Mouse (Mus musculus) E14TG2a.4 (cell line): Measurements from ENCODE around the gene Slc31a2.

Experiments used
- H3K27me3 ChIP-seq: 2 replicates; pipeline ENCODE4 v1.6.1; 2014; ENCODE audit warnings: low read length, control low read depth; ENCODE audit not compliant: insufficient read depth
- H3K36me3 ChIP-seq: 2 replicates; pipeline ENCODE4 v1.6.1; 2014; ENCODE audit warnings: low read length, control low read depth; ENCODE audit not compliant: insufficient read depth
- H3K4me1 ChIP-seq: replicated peaks from 2 replicates; pipeline ENCODE4 v1.6.1; 2014; ENCODE audit warnings: low read depth, low read length, control low read depth
- H3K4me3 ChIP-seq: replicated peaks from 2 replicates; pipeline ENCODE4 v1.5.1; 2014; ENCODE audit warnings: mild to moderate bottlenecking, low read length
- H3K9me3 ChIP-seq: 2 replicates; pipeline ENCODE4 v1.6.1; 2014; ENCODE audit warnings: low read length, control low read depth
- CTCF ChIP-seq: conservative IDR thresholded peaks from 2 replicates; pipeline ENCODE4 v1.5.1; 2014; ENCODE audit warnings: low read length
- NANOG ChIP-seq: IDR thresholded peaks from 2 replicates; pipeline ENCODE4 v1.6.1; 2014; ENCODE audit warnings: borderline replicate concordance, low read length, mixed read lengths
- POU5F1 ChIP-seq: IDR thresholded peaks from 2 replicates; pipeline ENCODE4 v1.6.1; 2014; ENCODE audit warnings: low read length, borderline replicate concordance

Gene Slc31a2

DNA sequence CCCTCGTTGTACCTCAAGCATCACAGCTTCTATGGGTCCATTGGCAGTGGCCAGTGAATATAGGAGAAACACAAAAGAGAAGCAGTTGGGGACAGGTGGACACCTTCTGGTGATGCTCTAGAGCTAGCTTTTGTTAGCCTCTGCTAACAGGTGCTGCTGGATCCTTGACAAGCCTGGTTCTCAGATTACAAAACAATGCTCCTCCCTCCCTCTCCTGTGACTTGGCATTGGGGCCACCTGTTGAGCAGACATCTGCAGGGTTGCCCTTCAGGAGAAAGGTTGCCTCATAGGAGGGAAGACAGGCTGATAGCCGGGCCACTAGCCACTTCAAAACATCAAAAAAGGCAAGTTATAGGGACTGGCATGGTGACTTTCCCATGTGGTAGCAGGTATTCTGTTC lies at the start of gene Slc31a2:
Gene Slc31a2, plus strand, starts transcription at position 287 of the 400 bp plus-strand sequence.
- Histone ChIP-seq H3K9me3 (no peaks in the 10 kb centered on the region), H3K36me3 (no peaks in the 10 kb centered on the region), H3K27me3 (no peaks in the 10 kb centered on the region), H3K4me1 (peaks cover 27% of the 10 kb centered on the region), H3K4me3 (no peak within 1 kb of the TSS)
- no peak for TF ChIP-seq NANOG
- TF ChIP-seq POU5F1, result no peak
- TF ChIP-seq CTCF, result no peak

DNA sequence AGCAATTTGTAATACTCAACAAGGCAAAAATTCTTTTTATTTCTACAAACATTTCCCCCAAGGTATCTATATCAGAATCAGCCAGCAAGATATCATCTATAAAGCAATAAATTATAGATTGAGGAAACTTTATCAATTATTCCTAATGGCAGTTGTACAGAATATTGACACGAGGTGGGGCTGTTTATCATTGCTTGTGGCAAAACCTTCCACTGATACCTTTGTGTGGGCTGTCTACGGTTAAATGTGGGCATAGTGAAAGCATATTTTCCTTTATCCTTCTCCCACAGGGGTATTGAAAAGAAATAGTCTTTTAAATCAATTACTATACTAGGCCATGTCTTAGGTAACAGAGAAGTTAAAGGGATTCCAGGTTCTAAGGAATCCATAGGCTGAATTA lies 48.9 kb upstream of the Slc31a2 start:
- no peak overlapping the region for H3K4me3 ChIP-seq
- TF ChIP-seq POU5F1, result no peak
- TF ChIP-seq NANOG, result no peak
- TF ChIP-seq CTCF, result no peak
- H3K27me3 ChIP-seq, result no peaks in the 10 kb centered on the region
- H3K36me3 ChIP-seq, result no peaks in the 10 kb centered on the region
- H3K9me3 ChIP-seq, result peaks cover 32% of the 10 kb centered on the region
- peaks cover 19% of the 10 kb centered on the region for H3K4me1 ChIP-seq

DNA sequence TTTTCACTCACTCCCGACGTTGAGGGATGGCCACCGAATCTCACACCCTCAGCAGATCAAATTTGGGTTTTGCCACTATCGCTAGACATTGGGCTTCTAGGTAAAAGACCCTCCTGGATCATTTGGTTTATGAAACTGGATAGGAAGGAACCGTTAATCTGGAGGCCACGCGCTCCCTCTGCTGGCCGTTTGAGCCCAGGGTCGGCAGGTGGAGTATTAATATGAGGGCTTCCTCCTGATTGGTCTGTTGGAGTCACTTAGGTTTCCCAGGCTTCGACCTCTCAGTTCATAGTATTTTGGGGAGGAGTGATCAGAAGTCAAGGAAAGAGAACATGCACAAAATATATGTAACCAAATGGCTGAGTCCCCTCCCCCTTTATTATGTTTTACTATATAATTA lies 34.0 kb upstream of the Slc31a2 start:
- Histone ChIP-seq H3K36me3 (no peaks in the 10 kb centered on the region), H3K27me3 (no peaks in the 10 kb centered on the region), H3K4me1 (no peaks in the 10 kb centered on the region), H3K9me3 (no peaks in the 10 kb centered on the region), H3K4me3 (no peak overlapping the region)
- no peak for TF ChIP-seq NANOG
- peak; percentile 52 for TF ChIP-seq CTCF

DNA sequence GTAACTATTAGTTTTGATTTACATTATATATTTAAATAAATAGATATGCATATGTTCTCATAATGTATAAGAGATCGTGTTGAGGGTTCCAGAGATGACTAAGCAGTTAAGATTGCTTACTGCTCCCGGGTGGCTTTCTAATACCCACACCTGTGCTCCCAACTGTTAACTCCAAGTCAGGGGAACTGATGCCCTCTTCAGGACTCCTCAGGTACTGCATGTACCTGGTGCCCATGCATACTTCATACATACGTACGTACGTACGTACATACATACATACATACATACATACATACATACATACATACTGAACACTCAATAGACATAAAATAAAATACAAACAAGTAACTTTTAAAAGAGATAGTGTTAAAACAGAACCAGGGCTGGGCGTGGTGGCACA lies 32.9 kb upstream of the Slc31a2 start:
- TF ChIP-seq POU5F1, result no peak
- TF ChIP-seq CTCF, result peak; percentile 81
- TF ChIP-seq NANOG, result no peak

DNA sequence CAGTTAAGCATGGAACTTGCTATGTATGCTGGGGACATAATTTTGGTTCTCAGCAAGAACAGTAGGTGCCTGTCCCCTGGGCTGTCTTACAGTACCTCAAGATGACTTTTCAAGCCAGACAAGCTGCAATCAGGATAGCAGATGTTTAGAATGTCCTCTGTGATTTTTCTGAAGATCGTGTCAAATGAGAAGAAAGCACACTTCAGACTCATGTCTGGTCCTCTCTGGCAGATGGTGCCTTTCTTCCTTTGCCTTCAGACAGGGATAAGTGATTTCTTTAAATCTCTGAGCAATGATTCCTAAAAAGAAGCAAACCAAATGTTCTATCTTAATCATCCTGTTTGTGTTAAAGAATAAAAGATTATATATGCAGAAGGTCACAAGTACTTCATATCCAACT lies 32.2 kb upstream of the Slc31a2 start:
- Histone ChIP-seq H3K9me3 (no peaks in the 10 kb centered on the region), H3K36me3 (no peaks in the 10 kb centered on the region), H3K4me1 (no peaks in the 10 kb centered on the region), H3K4me3 (no peak overlapping the region), H3K27me3 (no peaks in the 10 kb centered on the region)
- no peak for TF ChIP-seq NANOG
- TF ChIP-seq CTCF, result no peak
- no peak for TF ChIP-seq POU5F1

More for the DNA sequence above, 32.9 kb upstream of the Slc31a2 start:
- Histone ChIP-seq H3K27me3 (no peaks in the 10 kb centered on the region), H3K9me3 (no peaks in the 10 kb centered on the region), H3K4me1 (no peaks in the 10 kb centered on the region), H3K36me3 (no peaks in the 10 kb centered on the region), H3K4me3 (no peak overlapping the region)

DNA sequence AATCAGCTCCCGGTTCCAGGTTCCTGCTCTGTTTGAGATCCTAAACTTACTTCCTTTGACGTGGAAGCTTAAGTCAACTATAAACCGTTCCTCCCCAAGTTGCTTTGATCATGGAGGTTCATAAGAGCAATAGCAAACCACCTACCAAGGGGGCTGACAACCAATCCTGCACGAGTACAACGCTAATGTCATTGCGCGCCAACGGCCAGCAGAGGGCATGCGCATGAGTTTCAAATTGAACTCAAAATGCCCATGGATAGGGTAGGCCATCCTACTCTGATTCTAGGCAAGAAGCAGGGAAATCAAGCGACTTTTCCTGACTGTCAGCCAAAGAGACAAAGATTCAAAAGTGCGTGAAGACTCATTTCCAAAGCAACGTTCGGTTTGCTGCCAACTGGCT lies 31.6 kb upstream of the Slc31a2 start, which contains the start of gene Zfp37:
Gene Zfp37, minus strand, starts transcription at position 279 of the 400 bp plus-strand sequence.
- TF ChIP-seq NANOG (no peak), CTCF (peak; percentile 41)
- Histone ChIP-seq H3K9me3 (no peaks in the 10 kb centered on the region), H3K36me3 (no peaks in the 10 kb centered on the region), H3K4me1 (no peaks in the 10 kb centered on the region), H3K4me3 (no peak within 1 kb of the TSS), H3K27me3 (no peaks in the 10 kb centered on the region)

DNA sequence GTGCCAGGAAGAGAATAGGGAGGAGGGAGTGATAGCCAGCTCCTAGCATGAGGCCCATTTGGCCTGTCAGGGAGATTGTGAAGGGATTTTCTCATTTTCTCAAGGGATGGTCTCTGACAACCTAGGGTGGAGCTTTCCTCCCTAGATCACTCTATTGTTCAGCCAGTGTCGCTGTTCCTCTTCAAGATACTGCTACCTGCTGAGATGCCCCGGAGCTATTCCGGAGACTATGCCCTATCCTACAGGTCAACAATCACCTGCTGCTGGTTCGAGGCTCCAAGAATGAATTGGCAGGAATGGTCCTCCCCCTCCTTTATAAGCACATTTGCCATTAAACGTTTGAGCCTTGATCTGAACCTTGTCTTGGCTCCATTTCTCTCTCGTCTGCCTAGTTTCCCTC lies 21.8 kb upstream of the Slc31a2 start:
- peaks cover 6% of the 10 kb centered on the region for H3K4me1 ChIP-seq
- TF ChIP-seq CTCF (no peak), NANOG (peak; percentile 20; the same call in 1 of the 2 replicates)
- H3K27me3 ChIP-seq, result no peaks in the 10 kb centered on the region
- H3K4me3 ChIP-seq, result no peak overlapping the region
- peaks cover 30% of the 10 kb centered on the region for H3K9me3 ChIP-seq
- no peaks in the 10 kb centered on the region for H3K36me3 ChIP-seq

DNA sequence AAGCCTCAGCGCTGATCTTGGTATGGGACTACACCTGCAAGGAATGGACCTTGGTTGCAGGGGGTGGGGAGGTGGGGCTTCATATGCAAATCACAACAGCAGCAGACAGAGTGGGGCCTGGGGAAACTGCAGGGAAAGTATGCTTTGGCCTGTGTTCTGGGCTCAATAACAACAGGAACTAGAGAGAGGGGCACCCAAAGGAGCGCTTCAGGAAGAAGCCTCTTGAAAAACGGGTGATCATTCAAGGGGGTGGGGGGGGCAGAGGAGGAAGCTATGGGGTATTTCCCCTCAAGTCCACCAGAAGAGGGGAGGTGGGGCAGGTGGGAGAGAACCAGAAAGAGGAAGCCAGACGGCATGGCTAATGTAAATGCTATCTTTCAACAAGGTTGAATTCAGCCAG lies 14.0 kb upstream of the Slc31a2 start:
- no peak for TF ChIP-seq NANOG
- TF ChIP-seq POU5F1, result no peak
- TF ChIP-seq CTCF, result no peak
- Histone ChIP-seq H3K27me3 (no peaks in the 10 kb centered on the region), H3K9me3 (no peaks in the 10 kb centered on the region), H3K36me3 (no peaks in the 10 kb centered on the region), H3K4me3 (no peak overlapping the region; the same call in 1 of the 2 replicates), H3K4me1 (peaks cover 46% of the 10 kb centered on the region)

DNA sequence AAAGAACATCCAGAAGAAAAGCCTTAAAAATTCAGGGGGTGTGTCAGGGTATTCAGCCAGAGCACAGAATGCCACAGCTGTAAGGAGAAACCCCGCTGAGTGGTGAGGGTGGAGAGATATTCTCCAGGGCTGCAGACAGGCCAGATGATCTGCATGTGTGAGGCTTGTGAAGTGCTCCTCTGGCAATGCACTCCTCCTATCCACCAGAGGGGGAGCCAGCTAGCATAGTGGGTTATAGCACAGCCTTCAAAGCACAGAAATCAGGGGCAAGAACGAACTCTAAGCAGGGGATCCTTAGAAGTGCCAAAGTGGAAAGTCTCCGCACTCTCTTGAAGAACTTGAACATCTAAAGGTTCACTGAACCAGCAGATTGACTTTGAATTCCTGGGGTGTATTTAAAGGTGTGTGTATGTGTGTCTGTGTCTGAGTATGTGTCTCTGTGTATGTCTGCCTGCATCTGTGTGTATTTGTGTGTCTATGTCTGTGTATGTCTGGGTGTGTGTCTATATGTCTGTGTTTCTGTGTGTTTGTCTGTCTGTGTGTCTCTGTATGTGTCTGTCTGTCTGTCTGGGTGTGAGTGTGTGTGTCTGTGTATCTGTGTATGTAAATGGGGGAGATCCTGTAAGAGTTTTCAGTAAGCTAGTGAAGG lies 11.3 kb upstream of the Slc31a2 start:
- H3K4me1 ChIP-seq, result peaks cover 51% of the 10 kb centered on the region
- 0 out of 2 replicates have a peak, but pooled peaks have one; percentile 14 for TF ChIP-seq NANOG
- peak; percentile 75 for TF ChIP-seq CTCF
- TF ChIP-seq POU5F1, result no peak
- no peaks in the 10 kb centered on the region for H3K36me3 ChIP-seq
- H3K4me3 ChIP-seq, result no peak overlapping the region
- H3K9me3 ChIP-seq, result no peaks in the 10 kb centered on the region
- no peaks in the 10 kb centered on the region for H3K27me3 ChIP-seq
